Mouse (Mus musculus) kidney, adult 2 months (tissue): Measurements from ENCODE around the gene Fez1.

Experiments
- CTCF ChIP-seq: fragments of 200-500 bp; conservative IDR thresholded peaks from 2 replicates; pipeline ENCODE4 v1.5.1; 2011; ENCODE audit warnings: low read depth, mild to moderate bottlenecking, control low read depth, low read length, moderate library complexity, mixed read lengths; ENCODE audit not compliant: insufficient read depth, insufficient read length
- POLR2A ChIP-seq: fragments of 200-500 bp; IDR thresholded peaks from one replicate; pipeline ENCODE4 v1.6.1; 2011; ENCODE audit warnings: low read depth, low read length, control low read depth

DNA sequence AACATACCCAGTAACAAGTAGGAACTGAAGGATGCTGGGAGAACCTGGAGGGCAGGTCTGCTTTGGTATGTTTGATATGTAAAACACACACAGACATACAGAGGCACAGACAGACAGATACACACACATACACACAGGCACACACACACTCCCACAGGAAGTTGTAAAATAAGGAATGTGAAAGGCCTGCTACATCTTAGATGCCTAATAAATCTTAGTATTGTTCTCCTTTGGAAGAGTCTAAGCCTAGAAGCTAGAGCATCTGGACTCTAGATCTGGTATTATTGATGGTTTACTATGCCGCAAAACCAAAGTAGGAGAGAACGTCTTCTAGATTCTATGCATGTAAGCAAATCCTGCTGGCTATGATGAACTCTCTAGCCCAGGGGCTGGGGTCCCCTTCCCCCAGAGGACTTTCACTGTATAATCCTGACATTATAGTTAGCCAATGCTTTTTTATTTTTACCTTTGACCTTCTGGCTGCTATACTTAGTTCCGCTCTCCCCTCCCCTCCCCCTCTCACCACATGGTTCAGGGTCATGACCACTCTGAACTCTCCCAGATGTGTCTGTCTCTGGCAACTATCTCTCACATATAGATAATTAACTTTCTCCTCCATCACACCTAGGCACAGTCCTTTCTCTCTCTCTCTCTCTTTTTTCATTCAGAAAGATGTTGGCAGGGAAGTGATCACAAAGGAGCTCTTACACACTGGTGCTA, 16.2 kb upstream of the Fez1 start:
- no peak for TF ChIP-seq CTCF
- TF ChIP-seq POLR2A, result no peak
